Mouse (Mus musculus): ENCODE measurements at regions not wholly inside any gene's neighbourhood (a gene's known extent, or its start where the extent isn't known, plus 50 kb on each side); places are given as distances from the start of the nearest gene placed in this dataset.

DNA sequence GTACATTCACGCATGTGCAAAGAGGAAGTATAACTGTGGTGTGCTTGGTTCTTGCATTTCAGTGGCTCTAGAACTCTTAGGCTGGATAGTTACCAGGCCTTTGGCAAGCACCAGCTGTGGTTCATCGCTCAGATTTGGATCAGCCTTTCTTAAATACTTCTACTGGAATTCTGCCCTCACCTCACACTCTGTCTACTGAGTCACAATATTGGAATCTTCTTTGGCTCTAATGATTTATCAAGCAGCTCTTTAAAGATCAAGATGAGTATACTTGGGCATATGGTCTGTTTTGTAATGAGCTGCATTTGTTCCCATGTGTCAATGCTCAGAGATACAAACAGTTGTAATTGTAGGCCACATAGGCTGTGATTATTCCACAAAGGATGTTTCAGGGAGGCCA lies 197.5 kb downstream of the Icos start:
- no peak for DNase-seq (ENCODE audit: low read depth)

DNA sequence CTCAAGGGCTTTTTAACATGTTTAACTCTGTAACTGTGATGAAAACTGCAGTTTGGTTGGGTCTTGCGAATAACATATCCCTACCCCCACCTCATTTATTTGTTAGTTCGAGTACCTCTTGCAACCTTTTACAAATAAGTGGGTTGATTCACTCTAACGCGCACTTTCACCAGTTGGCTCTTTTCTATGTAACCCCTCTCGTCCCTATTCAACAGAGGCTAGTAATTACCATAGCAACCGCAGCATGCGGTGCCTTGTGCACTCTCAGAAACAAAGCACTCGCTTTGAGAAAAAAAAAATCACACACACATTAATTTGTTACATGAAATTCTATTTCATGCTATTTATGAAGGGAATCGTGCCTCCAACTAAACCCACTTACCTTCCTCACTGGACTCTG lies 201.7 kb downstream of the Icos start:
- no peak for DNase-seq (ENCODE audit: low read depth)

DNA sequence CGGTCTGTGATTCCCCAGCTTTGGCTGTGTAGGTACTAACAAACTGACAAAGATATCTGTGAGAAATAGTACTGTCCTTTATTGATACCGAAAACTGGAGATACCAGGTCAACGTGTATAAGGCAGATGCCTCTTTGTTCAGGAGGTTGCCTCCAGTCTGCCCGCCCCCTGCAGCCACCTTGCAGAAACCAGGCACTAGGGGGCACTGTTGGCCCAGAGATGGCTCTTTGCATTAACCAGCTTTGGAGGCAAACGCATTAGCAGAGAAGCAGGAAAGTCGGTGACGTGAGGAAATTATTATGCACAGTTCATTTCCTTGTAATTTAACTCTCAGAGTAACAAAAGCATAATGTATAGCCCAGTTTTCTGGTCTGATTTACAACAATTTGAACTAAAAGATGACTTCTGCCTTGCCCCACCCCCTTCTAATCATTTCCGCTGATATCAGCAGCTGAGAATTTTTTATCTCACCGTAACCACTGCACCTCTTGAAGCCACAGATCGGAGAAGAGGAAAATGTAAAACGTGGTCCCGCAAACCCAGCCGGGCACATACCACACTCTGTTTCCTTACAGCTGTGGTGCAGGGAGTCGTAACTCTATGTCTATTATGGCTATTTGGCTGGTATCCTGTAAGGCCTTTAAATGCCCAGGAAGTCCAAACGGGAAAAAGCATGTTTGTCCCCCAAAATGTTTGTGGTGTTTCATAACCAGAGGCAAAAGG lies 203.5 kb downstream of the Icos start:
- peak; percentile 91 for DNase-seq (ENCODE audit: low read depth)

DNA sequence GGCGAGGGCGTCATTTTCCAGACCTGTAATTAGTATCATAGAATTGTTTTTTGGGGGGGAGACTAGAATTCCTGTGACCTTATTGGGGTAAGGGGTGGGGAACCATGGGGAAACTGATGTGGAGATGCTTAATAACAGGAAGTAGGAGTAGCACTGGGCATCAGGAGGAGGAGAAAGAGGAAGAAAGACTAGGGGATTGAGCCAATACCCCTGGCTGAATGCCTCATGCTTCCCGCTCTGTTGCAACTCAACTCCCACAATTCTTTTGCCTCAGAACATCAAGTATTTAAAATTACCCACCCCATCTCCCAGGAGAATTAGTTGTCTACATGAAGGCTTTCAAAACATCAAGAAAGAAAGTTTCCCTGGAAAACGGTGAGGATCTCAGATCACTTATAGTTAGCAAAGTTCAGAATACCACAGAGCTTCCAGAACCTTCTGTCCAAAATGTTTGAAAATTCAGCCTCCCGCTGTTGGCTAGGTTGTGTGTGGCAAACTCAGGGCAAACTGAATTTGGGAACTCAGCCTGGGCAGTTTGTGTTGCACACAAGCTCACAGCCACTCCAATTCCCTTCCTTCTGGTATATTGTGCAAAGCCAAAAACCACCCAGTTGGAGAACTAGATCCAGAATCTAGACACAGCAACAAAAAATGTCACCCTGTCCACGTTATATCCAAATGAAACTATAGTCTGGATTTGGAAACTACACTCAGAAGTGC lies 209.8 kb downstream of the Icos start:
- no peak for DNase-seq (ENCODE audit: low read depth)

DNA sequence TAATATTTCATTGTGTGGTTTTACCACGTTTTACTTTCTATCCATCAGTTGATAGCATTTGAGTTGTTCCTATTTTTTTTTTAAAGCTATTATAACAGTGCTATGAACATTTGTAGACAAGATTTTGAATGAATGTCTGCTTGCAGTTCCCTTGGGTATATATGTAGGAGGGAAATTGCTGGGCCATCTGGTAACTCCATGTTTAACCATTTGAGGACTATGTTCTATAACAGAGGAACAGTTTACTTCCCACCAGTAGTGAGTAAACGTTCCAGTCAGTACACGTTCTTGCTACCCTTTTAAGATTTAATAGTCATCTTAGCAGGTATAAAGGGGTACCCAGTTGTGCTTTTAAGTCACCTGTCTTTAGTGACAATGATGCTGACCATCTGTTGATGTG lies 213.2 kb downstream of the Icos start:
- DNase-seq (ENCODE audit: low read depth): no peak

DNA sequence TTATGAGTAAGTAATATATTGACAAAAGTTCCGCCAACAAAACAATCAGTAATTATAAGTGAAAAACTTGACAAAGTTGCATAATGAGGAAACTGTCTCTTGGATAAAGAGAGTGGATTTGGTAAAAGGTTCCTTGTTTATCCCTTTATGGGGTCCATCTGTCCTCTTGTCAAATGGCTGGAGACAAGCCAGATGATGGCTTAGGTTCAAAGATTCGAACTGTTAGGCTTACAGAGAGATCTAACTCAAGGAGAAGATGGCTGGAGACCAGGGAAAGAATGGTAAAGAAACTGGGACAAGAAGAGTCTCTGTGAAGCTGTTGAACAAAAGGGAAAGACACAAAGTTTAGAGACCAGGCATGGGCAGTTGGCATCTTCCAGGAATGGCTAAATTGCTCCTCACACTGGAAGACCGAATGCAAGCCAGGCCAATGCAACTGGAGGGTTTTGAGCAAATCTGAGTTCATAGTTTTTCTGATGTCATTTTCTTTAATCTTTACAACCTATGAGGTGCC lies 220.9 kb downstream of the Icos start:
- DNase-seq (ENCODE audit: low read depth): no peak

DNA sequence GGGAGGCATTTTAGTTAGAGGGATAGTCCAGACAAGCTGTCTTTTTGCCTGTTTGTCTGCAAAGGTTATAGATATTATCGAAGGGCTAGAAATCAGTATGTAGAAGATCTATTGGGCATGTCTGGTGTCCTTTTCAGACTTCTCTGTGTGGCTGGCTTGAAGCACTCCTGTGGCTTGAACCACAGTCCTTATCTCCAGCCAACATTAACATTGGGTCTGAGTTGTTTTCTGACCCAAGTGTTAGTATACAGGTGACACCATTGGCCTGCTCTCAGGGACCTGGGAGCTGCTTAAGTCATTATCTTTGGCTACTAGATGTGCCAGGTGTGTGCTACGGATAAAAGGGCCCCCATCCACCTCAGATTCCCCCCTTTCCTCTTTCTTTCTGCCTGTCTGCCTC lies 223.3 kb downstream of the Icos start:
- no peak for DNase-seq (ENCODE audit: low read depth)

DNA sequence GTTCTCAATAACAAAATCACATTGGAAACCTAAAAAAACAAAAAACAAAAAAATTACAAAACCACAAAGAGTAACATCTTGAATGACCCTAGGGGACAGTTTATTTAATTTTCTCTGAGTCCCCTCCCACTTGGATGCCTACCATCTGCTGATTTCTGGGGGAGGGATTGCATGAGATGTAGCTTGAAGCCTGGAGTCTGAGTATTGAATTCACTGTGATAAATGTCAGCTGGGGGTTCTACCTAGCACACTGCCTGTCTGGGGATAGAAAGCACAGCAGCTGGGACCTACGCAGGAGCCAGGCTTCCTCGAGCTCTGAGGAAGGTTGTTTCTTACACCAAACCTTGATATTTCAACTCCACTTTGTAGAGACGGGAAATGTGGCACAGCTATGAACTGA lies 224.4 kb downstream of the Icos start:
- no peak for DNase-seq (ENCODE audit: low read depth)

DNA sequence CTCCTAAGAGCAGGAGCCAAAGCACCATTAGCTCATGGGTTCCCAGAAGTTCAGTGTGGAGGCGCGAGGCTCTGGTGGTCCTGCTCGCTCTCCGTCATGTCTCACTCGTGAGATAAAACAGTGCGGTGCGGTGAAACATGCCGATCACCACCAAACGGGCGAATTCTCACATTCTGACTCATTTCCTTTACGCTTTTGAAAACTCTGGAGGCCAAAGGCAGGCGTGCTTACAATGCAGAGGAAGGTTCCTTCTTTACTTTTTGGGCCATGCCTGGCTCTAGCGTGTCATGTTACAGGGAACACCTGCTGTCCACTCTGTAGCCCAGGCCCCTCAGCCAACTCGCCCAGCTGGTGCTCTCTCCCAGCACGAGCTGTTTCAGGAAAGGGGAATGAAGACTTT lies 225.4 kb downstream of the Icos start:
- DNase-seq (ENCODE audit: low read depth): no peak

DNA sequence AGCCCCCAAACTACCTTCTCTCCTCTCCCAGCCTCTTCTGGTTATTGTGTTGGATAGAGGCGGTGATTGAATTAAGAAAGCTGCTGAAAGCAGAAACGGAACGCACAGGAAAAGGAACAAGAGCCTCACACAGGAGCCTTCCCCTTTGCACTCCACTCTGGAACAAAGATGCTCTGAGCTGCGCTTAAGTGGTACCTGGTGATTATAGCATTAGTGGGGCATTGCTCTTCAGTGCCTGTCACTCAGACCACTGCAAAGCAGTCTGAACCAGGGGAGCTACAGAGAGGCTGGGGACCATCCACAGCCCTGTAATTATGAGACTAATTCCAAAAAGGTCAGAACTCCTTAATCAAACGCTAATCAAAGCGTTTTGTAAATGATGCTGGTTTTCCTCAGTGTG lies 225.9 kb downstream of the Icos start:
- no peak for DNase-seq (ENCODE audit: low read depth)

DNA sequence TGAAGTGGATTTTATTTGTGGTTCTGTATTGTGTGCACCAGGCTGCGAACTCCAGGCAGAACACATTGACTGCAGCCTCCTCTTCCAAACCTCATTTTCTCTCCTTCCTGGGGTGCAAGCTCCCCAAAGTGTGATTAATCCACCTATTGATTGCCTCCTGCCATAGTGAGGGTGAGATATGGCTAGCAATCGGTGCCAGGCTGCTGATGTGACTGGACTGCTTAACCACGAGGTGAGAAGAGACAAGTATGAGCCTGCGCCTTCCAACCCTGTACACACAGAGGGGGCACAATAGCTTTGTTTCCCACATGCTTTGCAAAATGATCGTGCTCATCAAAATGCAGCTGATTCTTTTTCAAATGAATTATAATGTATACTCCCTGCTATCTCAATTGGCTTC lies 227.4 kb downstream of the Icos start:
- no peak for DNase-seq (ENCODE audit: low read depth)

DNA sequence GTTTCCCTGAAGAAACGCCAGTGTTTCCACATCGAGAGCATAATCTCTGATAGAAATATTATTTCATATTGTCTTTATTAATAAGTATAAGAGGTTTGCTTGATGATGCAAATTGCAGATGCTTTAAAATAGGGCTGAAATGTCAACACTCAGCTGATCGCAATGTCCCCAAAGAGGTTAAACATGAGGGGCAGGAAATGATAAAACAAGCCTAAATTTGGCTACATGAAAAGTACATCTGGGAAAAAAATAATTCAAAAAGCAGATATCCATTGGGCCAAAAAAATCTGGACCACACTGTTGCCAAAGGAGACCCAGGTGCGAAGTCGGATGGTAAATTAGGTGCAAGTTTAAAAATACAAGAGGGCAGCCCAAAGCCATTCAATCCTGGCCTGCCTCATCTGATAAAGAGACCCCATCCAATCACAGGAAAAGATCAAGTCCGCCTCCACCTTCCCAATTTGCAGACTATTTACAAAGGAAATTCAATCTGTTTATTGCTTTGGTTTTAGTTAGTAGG lies 229.2 kb downstream of the Icos start:
- no peak for DNase-seq (ENCODE audit: low read depth)

DNA sequence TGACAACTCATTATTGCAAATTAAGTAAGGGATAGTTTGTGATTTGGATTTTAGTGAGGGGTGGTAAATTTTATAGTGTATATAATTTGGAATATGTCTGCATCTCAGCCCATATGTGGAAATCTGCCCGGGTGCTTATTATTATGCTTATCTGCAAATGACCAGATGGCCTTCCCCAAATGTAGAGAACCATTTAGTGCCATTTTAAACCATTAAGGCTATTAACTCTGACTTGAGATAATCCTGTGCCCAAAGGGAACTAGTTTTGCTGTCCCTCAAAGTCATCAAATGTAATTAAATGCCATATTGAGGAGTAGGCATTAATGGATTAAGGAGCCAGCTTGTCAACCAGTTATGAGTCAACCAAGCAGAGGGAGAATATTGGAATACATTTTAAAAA lies 230.7 kb downstream of the Icos start:
- no peak for DNase-seq (ENCODE audit: low read depth)

DNA sequence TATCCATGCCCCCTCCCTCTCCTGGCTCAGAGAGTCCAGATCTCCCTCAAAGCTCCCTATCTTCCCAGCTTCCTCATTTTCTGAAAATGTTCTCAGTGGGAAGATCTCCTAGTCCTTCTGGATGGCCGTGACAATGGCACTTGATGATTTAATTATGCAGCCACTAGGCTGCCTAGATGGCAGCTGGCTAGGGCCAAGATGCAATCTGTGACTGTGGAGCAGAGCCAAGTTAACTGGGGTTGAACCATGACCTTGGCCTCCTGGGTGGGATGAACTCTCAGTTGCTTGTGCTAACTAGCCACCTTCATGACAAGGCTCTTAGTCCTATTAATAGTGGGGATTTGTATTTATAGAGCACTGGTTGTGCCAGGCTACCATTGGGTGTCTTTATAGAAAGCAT lies 243.4 kb downstream of the Icos start:
- DNase-seq (ENCODE audit: low read depth): no peak

DNA sequence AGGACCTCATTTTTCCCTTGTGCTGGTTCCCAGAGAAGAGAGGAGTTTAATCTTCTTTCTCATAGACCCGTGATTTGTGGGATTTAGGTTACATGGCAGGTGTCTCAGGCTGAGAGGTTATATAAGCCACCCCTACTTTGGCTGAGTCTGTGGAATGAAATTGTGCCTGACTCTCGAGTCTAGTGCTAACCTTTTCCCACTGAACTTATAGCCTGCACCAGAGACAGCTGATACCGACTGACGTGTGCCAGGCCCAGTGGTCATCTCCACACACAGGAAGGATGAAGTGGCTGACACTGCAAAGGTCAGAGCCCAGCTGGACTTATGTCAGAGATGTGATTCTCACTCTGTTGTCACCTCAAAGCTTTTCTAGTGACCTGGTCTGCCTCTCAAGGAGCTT lies 251.2 kb downstream of the Icos start:
- DNase-seq (ENCODE audit: low read depth): no peak

DNA sequence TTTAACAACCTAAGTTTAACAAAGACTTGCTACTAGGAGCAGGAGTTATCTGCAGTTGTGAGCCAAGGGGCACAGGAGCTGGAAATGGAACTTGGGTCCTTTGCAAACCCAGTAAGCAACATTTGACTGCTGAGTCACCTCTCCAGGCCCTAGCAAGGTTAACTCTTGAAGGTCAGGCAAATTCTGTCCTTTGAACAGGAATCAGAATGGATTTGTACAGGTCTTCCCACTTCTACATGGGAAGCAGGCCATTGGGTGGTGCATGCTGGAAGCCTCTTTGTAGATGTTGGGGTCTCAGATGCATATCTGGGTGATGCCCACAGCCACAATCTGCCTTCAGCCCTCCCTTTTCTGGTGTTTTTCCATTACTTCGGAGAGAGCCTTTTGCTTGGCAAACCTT lies 255.3 kb downstream of the Icos start:
- DNase-seq (ENCODE audit: low read depth): no peak

DNA sequence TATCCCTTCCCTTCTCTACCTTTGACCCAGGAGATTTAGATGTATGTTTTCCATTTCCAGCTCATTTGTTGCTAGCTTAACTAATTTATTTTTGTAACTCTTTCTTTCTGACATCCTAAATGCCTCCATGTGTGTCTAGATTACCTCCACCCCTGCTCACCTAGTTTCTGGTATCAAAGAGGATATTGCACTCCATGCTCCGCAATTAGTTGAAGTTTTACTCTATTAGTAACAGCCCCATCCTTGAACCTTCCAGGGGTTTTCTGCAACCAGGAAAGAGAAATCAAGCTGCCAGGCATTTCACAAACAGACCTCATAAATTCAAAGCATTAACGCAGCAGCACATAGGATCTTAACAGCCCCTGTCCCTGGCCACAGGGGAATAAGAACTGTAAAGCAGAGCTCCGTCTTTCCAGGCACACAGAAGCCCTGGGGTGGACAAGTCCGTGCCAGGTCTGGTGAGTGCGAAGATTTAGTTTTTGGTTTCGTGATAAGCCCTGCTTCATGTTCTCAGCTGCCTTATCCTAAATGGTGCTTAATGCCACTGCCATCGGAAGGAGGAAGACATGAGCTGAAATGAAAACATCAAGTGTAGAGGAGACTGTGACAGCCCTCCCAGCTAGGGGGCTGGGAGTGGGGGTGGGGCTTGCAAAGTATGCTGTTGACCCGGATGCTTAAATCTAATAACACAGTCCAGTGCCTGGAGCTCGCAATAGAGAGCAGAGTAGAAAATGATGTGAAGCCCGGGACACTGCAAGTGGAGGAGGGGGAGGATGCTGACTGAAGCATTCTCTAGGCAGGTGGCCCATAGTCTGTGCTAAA lies 256.0 kb downstream of the Icos start:
- no peak for DNase-seq (ENCODE audit: low read depth)

DNA sequence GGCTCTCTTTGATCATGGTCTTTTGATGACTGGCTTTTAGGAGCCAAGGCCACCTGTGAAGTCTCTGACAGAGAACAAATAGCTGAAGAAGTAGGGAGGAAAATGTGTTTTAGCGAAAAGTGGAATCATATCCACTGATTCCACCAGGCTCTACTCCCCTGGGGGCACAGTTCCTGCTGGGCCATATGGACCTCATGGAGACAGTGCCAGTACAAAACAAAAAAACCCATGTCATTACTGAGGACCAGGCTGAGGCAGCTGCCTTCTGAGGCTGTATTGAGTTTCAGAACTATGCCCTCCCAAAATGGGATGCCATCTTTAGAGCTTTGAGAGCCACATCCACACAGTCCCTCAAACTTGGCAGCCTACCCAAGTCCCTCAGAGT lies 256.6 kb downstream of the Icos start:
- no peak for DNase-seq (ENCODE audit: low read depth)

DNA sequence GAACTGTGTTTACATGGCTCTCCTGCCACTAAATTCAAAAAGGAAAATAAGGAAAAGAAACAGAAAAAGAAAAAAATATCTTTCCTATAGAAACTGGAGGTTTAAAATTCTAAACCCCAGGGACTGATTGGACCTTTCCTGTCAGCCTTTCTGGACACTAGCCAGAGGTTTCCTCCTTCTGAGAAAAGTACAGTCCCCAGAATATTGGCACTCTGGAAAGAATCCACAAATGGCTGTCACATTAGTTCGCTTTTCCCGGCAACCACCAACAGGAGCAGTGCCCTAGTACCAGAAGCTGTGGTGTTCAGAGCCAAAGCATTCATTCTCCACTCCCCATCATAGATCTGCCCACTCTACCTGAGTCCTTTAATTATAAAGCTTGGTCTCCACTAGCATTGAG lies 258.8 kb downstream of the Icos start:
- no peak for DNase-seq (ENCODE audit: low read depth)

DNA sequence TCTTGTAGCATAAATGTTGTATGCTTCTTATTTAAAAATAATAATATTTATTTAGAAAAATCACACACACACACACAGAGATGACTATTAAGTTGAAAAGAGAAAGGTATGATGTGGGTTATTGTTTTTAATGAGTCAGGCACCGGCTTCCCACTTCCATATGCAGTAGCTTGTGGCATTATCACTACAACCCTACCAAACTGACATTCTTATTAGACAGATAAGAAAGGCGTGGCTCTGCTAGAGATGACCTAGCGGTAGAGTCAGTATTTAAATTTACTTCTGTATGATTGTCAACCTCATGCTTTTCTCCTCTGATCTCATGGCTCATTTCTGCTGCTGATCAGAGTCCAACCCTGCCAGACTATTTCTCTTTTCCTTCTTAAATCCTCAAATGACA lies 260.9 kb downstream of the Icos start:
- DNase-seq (ENCODE audit: low read depth): no peak

DNA sequence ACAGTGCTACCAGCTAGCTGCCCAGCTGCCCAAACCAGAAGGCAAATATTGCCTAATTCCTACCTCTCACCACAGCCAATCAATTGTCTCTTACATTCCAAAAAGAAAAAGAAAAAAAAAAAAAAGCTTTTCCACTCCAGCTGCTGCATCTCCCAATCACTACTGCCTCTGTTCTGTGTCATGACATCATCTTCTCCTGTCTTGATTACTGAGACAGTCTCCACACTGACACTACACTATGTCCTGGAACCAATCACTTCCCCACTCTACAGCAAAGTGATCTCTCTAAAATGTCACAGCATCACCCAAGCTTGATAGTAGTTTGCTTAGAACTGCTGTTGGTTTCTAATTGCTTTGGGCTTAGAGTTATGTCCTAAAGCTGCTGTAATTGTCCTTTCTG lies 279.8 kb downstream of the Icos start:
- no peak for DNase-seq (ENCODE audit: low read depth)

DNA sequence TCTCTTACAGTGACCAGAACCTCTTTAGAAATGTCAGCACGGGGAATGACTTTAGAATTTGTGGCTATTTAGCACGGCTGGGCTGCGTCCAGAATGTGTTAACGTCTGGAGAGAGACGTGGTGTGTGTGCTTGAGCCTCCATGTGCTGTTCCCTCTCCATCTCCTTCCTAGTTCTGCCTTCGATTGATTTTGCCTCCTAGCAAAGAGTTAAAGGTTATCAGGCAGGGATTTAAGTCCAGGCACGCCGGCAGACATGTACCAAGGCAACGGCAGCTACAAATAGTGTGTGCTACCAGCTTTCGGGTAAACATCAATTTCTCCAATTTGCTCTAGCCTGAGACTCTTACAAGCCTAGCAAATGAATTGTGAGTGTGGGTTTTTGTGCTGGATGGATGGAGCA lies 285.7 kb downstream of the Icos start:
- DNase-seq (ENCODE audit: low read depth): no peak

DNA sequence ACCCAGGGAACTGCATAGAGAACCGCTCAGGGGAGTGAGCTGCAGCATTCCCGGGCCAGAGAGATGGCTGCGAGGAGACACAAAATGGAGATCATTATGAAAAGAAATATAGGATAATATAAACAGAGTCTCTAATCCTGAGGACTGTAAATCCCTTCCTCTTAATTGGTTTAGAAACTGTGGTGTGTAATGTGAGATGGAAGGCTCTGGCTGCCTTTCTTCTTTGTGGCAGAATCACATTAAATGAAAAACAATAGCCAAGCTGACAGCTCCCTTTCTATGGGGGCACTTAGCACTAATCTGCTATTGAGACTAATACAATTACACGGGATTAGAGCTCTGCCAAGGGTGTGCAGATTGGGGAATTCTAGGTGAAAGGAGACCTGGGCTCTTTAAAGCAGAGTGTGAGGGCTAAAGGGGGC lies 288.0 kb downstream of the Icos start:
- no peak for DNase-seq (ENCODE audit: low read depth)

Measured in naive thymus-derived CD4-positive, alpha-beta T cell, adult 2 months (primary cell).